Mouse (Mus musculus) cerebellum, postnatal 4 days (tissue): ENCODE results near the gene Olfr1028.

Experiments used
- DNase-seq, 2 experiments: peaks; one replicate each; pipeline ENCODE4 v3.0.0; 2022; ENCODE audit warnings: low spot score in 2 of 2, mixed read lengths in 1 of 2

The Olfr1028 gene

GRCm38 (mm10) chr2:85950137-85950536, at the start of gene Olfr1028:
TSS of gene Olfr1028 (plus strand) at chr2:85950437.
- DNase-seq: no peak

GRCm38 (mm10) chr2:85904952-85905351, 45.3 kb upstream of the Olfr1028 start, which contains the start of gene Olfr1024:
TSS of gene Olfr1024 (minus strand) at chr2:85905052.
- no peak for DNase-seq

- no peak for DNase-seq
Observed at GRCm38 (mm10) chr2:85913197-85913596, 37.0 kb upstream of the Olfr1028 start.

- no peak for DNase-seq
Observed at GRCm38 (mm10) chr2:85914893-85915292, 35.3 kb upstream of the Olfr1028 start, which contains the start of gene Olfr1025-ps1. TSS of gene Olfr1025-ps1 (plus strand) at chr2:85915193.

- DNase-seq: no peak
Observed at GRCm38 (mm10) chr2:85921258-85921657, 29.0 kb upstream of the Olfr1028 start, which contains the start of gene Olfr1026. TSS of gene Olfr1026 (plus strand) at chr2:85921558.

GRCm38 (mm10) chr2:85973595-85973994, 23.4 kb downstream of the Olfr1028 start, which contains the start of gene Olfr1029:
TSS of gene Olfr1029 (plus strand) at chr2:85973895.
- DNase-seq: no peak

GRCm38 (mm10) chr2:85978976-85979375, 28.7 kb downstream of the Olfr1028 start, which contains the start of gene Olfr1030:
TSS of gene Olfr1030 (plus strand) at chr2:85979276.
- no peak for DNase-seq

- no peak for DNase-seq
Observed at GRCm38 (mm10) chr2:85990004-85990403, 39.8 kb downstream of the Olfr1028 start, which contains the start of gene Olfr1031. TSS of gene Olfr1031 (plus strand) at chr2:85990304.
